Mouse (Mus musculus) spleen, postnatal 4 days (tissue): ENCODE measurements around the gene Gm15293.
"Not testable (repeated sequence)": the region's sequence is repeated elsewhere in the genome, so short reads cannot be mapped to it uniquely, and the experiment has no call there.

Source experiments
- DNase-seq, 2 experiments: peaks; one replicate each; pipeline ENCODE4 v3.0.0; 2022; ENCODE audit warnings: low spot score in 2 of 2

Gm15293 gene

GRCm38 (mm10) chr8:21201261-21201660, at the start of gene Gm15293:
Gm15293 (plus strand) TSS chr8:21201561.
- not testable (repeated sequence) for DNase-seq

DNA sequence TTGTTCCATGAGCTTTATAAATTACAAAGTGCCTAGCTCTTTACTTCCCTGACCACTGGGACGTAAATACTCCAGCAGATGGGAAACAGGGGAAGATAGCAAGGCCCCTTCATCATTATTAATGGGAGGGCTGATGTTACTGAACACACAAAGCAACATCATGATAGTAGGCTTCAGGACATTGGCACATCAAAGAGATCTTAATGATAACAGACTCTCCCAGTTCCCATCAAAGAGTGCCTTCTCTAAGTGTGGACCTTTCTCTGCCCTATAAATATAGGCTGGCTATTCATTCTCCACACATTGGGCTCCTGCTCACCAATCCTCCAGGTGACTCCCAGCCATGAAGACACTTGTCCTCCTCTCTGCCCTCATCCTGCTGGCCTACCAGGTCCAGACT, 39.4 kb upstream of the Gm15293 start, which contains the start of gene Defa22:
Defa22 (plus strand) TSS at position 301 of the 400 bp plus-strand sequence.
- DNase-seq: not testable (repeated sequence)

GRCm38 (mm10) chr8:21191314-21191713, 10.0 kb upstream of the Gm15293 start, which contains the start of gene Defa31:
Defa31 (plus strand) TSS chr8:21191614.
- not testable (repeated sequence) for DNase-seq
